23 mouse cellular contexts compared by ENCODE assay signal in the genomic region with DNA sequence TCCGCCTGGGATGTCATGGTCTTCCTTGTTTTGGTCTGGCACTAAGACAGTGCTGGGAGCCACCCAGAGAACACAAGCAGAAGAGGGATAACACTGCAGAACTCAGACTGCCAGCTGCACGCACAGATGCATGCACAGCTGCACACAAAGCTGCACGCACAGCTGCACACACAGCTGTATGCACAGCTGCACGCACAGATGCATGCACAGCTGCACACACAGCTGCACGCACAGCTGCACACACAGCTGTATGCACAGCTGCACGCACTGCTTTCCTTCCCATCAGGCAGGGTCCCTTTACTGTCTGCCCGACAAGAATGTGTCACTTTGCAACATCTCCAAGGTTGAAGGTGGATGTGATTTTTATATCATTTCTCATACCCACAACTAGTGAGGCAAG.
DNase-seq lines count a peak whose midpoint lies in the region; ATAC-seq and TF ChIP-seq lines count a peak whose summit lies in the region.
"Had no signal": no experiment of that assay in that cellular context is flagged by ENCODE, and none has a peak within 500 bp of the region (broad histone marks: within the 10 kb centered on the region; RNA-seq: fewer than 3 reads in every experiment).

No protein-coding gene starts in this region.

- no peak overlapping the region for H3K4me2 ChIP-seq in kidney, embryonic 15.5 days
- H3K4me2 ChIP-seq in myocyte (ENCODE audit: low read depth): no peak overlapping the region
- H3K4me2 ChIP-seq: forebrain, embryonic 13.5 days; heart, embryonic 12.5 days; heart, embryonic 15.5 days; hindbrain, embryonic 14.5 days had no signal

- H3K9ac ChIP-seq in kidney, embryonic 15.5 days: no peak overlapping the region
- H3K9ac ChIP-seq: forebrain, embryonic 13.5 days; heart, embryonic 12.5 days; heart, embryonic 15.5 days; hindbrain, embryonic 14.5 days had no signal

- no peak for DNase-seq in kidney, adult 11 months
- peak; percentile 81 for DNase-seq in A20 (ENCODE audit: low read depth, low spot score)
- DNase-seq in layer of hippocampus, adult 2 months (ENCODE audit: low spot score in 2 of 2): no peak
- DNase-seq: adrenal gland, adult 8-10 months; adrenal gland, postnatal 25 days; cerebellum, adult 18-20 months; cerebellum, adult 9-10 months; cerebellum, postnatal 14 days; gastrocnemius, postnatal 10 days; gastrocnemius, postnatal 36 days; heart, adult 18-20 months; heart, postnatal 10 days; heart, postnatal 36 days had no signal

- no peak overlapping the region for H3K27ac ChIP-seq in kidney, embryonic 15.5 days
- H3K27ac ChIP-seq in layer of hippocampus, adult 2 months: no peak overlapping the region
- H3K27ac ChIP-seq: forebrain, embryonic 10.5 days; forebrain, embryonic 13.5 days; heart, embryonic 15.5 days; hindbrain, embryonic 14.5 days had no signal

- no peaks in the 10 kb centered on the region for H3K27me3 ChIP-seq in kidney, embryonic 15.5 days
- H3K27me3 ChIP-seq in C2C12 (ENCODE audit: control insufficient read depth, insufficient read depth, insufficient read length) (no peaks in the 10 kb centered on the region), myocyte (ENCODE audit: control insufficient read depth, insufficient read depth, insufficient read length) (no peaks in the 10 kb centered on the region)
- H3K27me3 ChIP-seq: forebrain, embryonic 13.5 days; heart, embryonic 12.5 days; heart, embryonic 15.5 days had no signal

- TF ChIP-seq POLR2A in myocyte (IDR thresholded peaks at IDR 0.05; ENCODE audit: insufficient read length, low read depth): no peak

- H3K4me3 ChIP-seq in kidney, embryonic 15.5 days (replicated peaks): no peak overlapping the region
- H3K4me3 ChIP-seq in C2C12 (ENCODE audit: insufficient read depth, poor library complexity, severe bottlenecking) (no peak overlapping the region), myocyte (no peak overlapping the region)
- no peak overlapping the region for H3K4me3 ChIP-seq in layer of hippocampus, adult 2 months
- H3K4me3 ChIP-seq: forebrain, embryonic 10.5 days; forebrain, embryonic 13.5 days; heart, embryonic 12.5 days; heart, embryonic 15.5 days had no signal

- no peaks in the 10 kb centered on the region for H3K79me3 ChIP-seq in C2C12 (ENCODE audit: low read depth)

- 60% methylated on average over 7 of the region's 7 CpGs for whole genome bisulfite sequencing in kidney, embryonic 15.5 days

- H3K4me1 ChIP-seq in kidney, embryonic 15.5 days: peaks cover 5% of the 10 kb centered on the region; the same call in 1 of the 2 replicates
- H3K4me1 ChIP-seq: forebrain, embryonic 13.5 days; heart, embryonic 12.5 days; heart, embryonic 15.5 days had no signal

- H3K36me3 ChIP-seq in kidney, embryonic 15.5 days: no peaks in the 10 kb centered on the region
- H3K36me3 ChIP-seq in C2C12 (ENCODE audit: control insufficient read depth, insufficient read depth): no peaks in the 10 kb centered on the region
- no peaks in the 10 kb centered on the region for H3K36me3 ChIP-seq in myocyte (ENCODE audit: control insufficient read depth, insufficient read depth)
- H3K36me3 ChIP-seq: forebrain, embryonic 10.5 days; heart, embryonic 12.5 days; heart, embryonic 15.5 days had no signal

- H3K9me3 ChIP-seq in kidney, embryonic 15.5 days (replicated peaks): no peaks in the 10 kb centered on the region
- H3K9me3 ChIP-seq: forebrain, embryonic 10.5 days; forebrain, embryonic 13.5 days; heart, embryonic 12.5 days; heart, embryonic 15.5 days had no signal

- ATAC-seq in kidney, embryonic 15.5 days (replicated peaks; ENCODE audit: low FRiP score): peak; percentile 71
- ATAC-seq: activated CD4-positive, CD25-positive, alpha-beta regulatory T cell, adult 4 months; forebrain, embryonic 13.5 days; forebrain, embryonic 16.5 days had no signal

- H3K79me2 ChIP-seq in C2C12 (ENCODE audit: control insufficient read depth, insufficient read depth) (no peaks in the 10 kb centered on the region), myocyte (ENCODE audit: control insufficient read depth, insufficient read depth) (no peaks in the 10 kb centered on the region)

- no peak for TF ChIP-seq CTCF in C2C12 (IDR thresholded peaks at IDR 0.05; ENCODE audit: control insufficient read depth, insufficient read depth, insufficient read length)
- TF ChIP-seq CTCF in layer of hippocampus, adult 2 months (conservative IDR thresholded peaks at IDR 0.05): no peak

- no peak overlapping the region for H3ac ChIP-seq in C2C12 (ENCODE audit: control insufficient read depth, insufficient read length, low read depth)
- no peak overlapping the region for H3ac ChIP-seq in myocyte (ENCODE audit: control insufficient read depth, insufficient read length)

TF ChIP-seq in C2C12, 6 proteins besides CTCF, POLR2A, EP300 and RAD21:
- TF ChIP-seq CEBPB (IDR thresholded peaks at IDR 0.05; ENCODE audit: low read depth): no peak
- peak; percentile 18 for TF ChIP-seq MYOD1 (IDR thresholded peaks at IDR 0.05; ENCODE audit: control insufficient read depth, insufficient read length, low read depth)
- no peak for TF ChIP-seq FOSL1 (IDR thresholded peaks at IDR 0.05; ENCODE audit: insufficient read depth, low read length, poor library complexity, severe bottlenecking)
- no peak for TF ChIP-seq MAX (IDR thresholded peaks at IDR 0.05)

TF ChIP-seq in myocyte, 11 proteins besides CTCF, POLR2A, EP300 and RAD21:
- no peak for TF ChIP-seq E2F4 (IDR thresholded peaks at IDR 0.05; ENCODE audit: insufficient read depth)
- no peak for TF ChIP-seq SRF (IDR thresholded peaks at IDR 0.05; ENCODE audit: control insufficient read depth, insufficient read length, low read depth)
- TF ChIP-seq REST (IDR thresholded peaks at IDR 0.05; ENCODE audit: insufficient read depth, insufficient read length): no peak
- TF ChIP-seq TCF12 (IDR thresholded peaks at IDR 0.05; ENCODE audit: insufficient read depth, poor library complexity, severe bottlenecking): peak; percentile 24
- no peak for TF ChIP-seq CEBPB (IDR thresholded peaks at IDR 0.05; ENCODE audit: insufficient read depth, poor library complexity, severe bottlenecking)
- TF ChIP-seq POLR2AphosphoS2 (IDR thresholded peaks at IDR 0.05; ENCODE audit: insufficient read length, low read depth): no peak
- no peak for TF ChIP-seq MAX (IDR thresholded peaks at IDR 0.05; ENCODE audit: low read depth)
- no peak for TF ChIP-seq USF1 (IDR thresholded peaks at IDR 0.05; ENCODE audit: low read depth)
- TF ChIP-seq TCF3 (IDR thresholded peaks at IDR 0.05; ENCODE audit: insufficient read length, low read depth): peak; percentile 88
- TF ChIP-seq MYOD1 (IDR thresholded peaks at IDR 0.05; ENCODE audit: control insufficient read depth in 1 of 3, insufficient read length in 2 of 3, low read depth in 2 of 3): peak in 2 of 3 experiments; percentile 78 to 90
- TF ChIP-seq MYOG (IDR thresholded peaks at IDR 0.05; ENCODE audit: control insufficient read depth in 1 of 3, insufficient read depth in 1 of 3, insufficient read length in 2 of 3, low read depth in 2 of 3): peak in 2 of 3 experiments; percentile 74 to 77
